Mouse (Mus musculus) midbrain, embryonic 14.5 days (tissue): ENCODE data around the gene Myh7b. TPM values are rescaled to one million over a fixed set of nuclear protein-coding genes. Genes with fewer than 3 reads are reported as not detected.

Experiments used
- ATAC-seq: fragments of 200-750 bp; cut with Nextera tagmentation; 2 replicates; pipeline ENCODE4 v1.8.0; 2017; ENCODE audit warnings: moderate number of reproducible peaks, moderate library complexity; ENCODE audit not compliant: low FRiP score, low TSS enrichment
- DNase-seq: peaks from one replicate; pipeline ENCODE4 v3.0.0-alpha.2; 2015
- H3K27ac ChIP-seq: fragments of 300-500 bp; sonication (generic); replicated peaks from 2 replicates; pipeline ENCODE4 v1.5.1; 2014; ENCODE audit warnings: mild to moderate bottlenecking, low read depth, low read length, moderate library complexity
- H3K27me3 ChIP-seq: fragments of 300-500 bp; sonication (generic); 2 replicates; pipeline ENCODE4 v1.6.1; 2014; ENCODE audit warnings: low read length, control low read depth, mixed read lengths; ENCODE audit not compliant: control insufficient read depth, insufficient read depth
- H3K36me3 ChIP-seq: fragments of 300-500 bp; sonication (generic); 2 replicates; pipeline ENCODE4 v1.6.1; 2014; ENCODE audit warnings: low read length, control low read depth; ENCODE audit not compliant: control insufficient read depth, insufficient read depth
- H3K4me1 ChIP-seq: fragments of 300-500 bp; sonication (generic); 2 replicates; pipeline ENCODE4 v1.6.1; 2014; ENCODE audit warnings: mild to moderate bottlenecking, antibody characterized with exemption, low read length, control low read depth; ENCODE audit not compliant: control insufficient read depth, insufficient read depth
- H3K4me2 ChIP-seq: fragments of 300-500 bp; sonication (generic); 2 replicates; pipeline ENCODE4 v1.6.1; 2014; ENCODE audit warnings: mild to moderate bottlenecking, low read length, moderate library complexity
- H3K4me3 ChIP-seq: fragments of 300-500 bp; sonication (generic); replicated peaks from 2 replicates; pipeline ENCODE4 v1.5.1; 2014; ENCODE audit warnings: low read depth, low read length
- H3K9ac ChIP-seq: fragments of 300-500 bp; sonication (generic); replicated peaks from 2 replicates; pipeline ENCODE4 v1.6.1; 2014; ENCODE audit warnings: mild to moderate bottlenecking, low read length, moderate library complexity
- H3K9me3 ChIP-seq: fragments of 300-500 bp; sonication (generic); 2 replicates; pipeline ENCODE4 v1.6.1; 2016; ENCODE audit warnings: low read length, control low read depth, mixed read lengths; ENCODE audit not compliant: control insufficient read depth
- WGBS: fragments of 180-500 bp; shearing (Covaris S2); extraction: QIAGEN DNeasy Blood & Tissue Kit; methylation state at CpG from one replicate; pipeline ENCODE4 v1.1.7; 2014; 5-methylcytosine and 5-hydroxymethylcytosine counted together
- polyA plus RNA-seq: library from polyadenylated mRNA; unstranded; fragments of >200 nt; fragmentation: Nextera tagmentation; extraction: Ambion mirVana; gene quantifications from 2 replicates; pipeline ENCODE4 v1.2.1, GENCODE M21; 2014

Gene Myh7b
- polyA plus RNA-seq, result 0.64 and 0.77 TPM in 2 replicates

DNA sequence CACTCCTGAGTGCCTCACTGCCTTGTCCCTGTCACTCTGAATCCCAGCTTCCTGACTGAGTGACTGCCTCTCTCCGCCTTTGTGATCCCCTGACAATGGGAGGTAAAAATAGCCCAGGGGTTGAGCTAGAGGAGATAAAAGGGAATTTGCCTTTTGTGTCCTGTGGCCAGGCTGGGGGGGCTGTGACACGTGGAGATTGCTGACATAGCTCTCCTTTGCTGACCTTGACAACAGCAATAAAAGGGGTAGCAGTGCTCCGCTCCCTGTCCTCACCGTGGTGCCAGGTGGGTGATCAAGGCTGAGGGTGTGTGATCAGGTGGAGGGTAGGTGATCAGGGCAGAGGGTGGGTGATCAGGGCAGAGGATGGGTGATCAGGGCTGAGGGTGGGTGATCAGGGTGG lies at the start of gene Myh7b:
Myh7b (plus strand) TSS at position 235 of the 400 bp plus-strand sequence.
- WGBS, result 26% methylated on average over 4 of the region's 4 CpGs
- DNase-seq (no peak), ATAC-seq (no peak)
- H3K36me3 ChIP-seq, result no peaks in the 10 kb centered on the region
- no peak within 1 kb of the TSS for H3K27ac ChIP-seq
- no peak within 1 kb of the TSS for H3K4me2 ChIP-seq
- no peaks in the 10 kb centered on the region for H3K9me3 ChIP-seq
- H3K9ac ChIP-seq, result no peak within 1 kb of the TSS
- H3K4me1 ChIP-seq, result peaks cover 6% of the 10 kb centered on the region
- no peaks in the 10 kb centered on the region for H3K27me3 ChIP-seq
- no peak within 1 kb of the TSS for H3K4me3 ChIP-seq

GRCm38 (mm10) chr2:155562209-155562608 lies 48.8 kb upstream of the Myh7b start:
- DNase-seq (no peak), ATAC-seq (no peak)
- Histone ChIP-seq H3K9ac (no peak overlapping the region), H3K27me3 (no peaks in the 10 kb centered on the region), H3K4me2 (no peak overlapping the region), H3K36me3 (0 out of 2 replicates have a peak, but pooled peaks cover 17% of the 10 kb centered on the region), H3K27ac (no peak overlapping the region), H3K4me3 (no peak overlapping the region), H3K9me3 (no peaks in the 10 kb centered on the region), H3K4me1 (no peaks in the 10 kb centered on the region)
- 45% methylated on average over 1 of the region's 1 CpGs for WGBS

DNA sequence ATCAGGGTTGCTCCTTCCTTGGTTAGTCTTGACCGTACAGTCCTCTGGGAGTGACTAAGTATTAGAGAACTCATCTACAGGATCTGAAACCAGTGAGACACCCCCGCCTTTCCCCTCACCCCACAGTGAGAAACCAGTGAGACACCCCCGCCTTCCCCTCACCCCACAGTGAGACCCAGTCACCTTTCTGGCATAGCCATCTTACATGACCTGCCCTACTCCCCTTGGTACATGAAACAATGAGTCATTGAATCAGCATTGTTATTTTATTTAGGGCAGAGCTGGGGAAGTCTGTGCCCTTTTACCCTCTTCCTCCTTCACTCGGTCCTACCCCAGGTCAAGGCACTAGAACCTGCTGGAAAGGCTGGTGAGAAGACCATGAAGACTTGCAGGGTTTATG lies 48.1 kb upstream of the Myh7b start:
- 85% methylated on average over 4 of the region's 4 CpGs for WGBS

DNA sequence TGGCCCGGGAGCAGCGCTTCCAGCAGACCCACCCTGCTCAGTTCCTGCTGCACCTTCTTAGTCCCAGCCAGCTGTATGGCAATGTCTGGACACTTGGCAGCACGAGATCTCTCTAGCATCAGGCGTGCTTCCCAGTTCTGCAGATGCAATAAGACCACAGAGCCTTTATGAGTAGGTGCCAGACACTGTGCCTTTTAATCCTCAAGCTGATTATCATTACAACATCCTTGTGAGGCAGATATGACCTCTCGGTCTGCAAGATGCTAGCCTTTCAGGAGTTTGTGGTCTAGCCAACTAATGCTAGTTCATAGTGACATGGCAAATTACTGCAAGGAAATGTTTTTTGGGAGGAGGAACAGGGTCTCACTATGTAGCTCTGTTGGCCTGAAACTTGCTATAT lies 43.3 kb upstream of the Myh7b start:
- WGBS, result 86% methylated on average over 5 of the region's 5 CpGs
- Histone ChIP-seq H3K9ac (no peak overlapping the region), H3K27ac (no peak overlapping the region), H3K9me3 (no peaks in the 10 kb centered on the region), H3K4me3 (no peak overlapping the region), H3K4me2 (no peak overlapping the region), H3K27me3 (no peaks in the 10 kb centered on the region), H3K36me3 (0 out of 2 replicates have a peak, but pooled peaks cover 3% of the 10 kb centered on the region), H3K4me1 (no peaks in the 10 kb centered on the region)
- ATAC-seq (no peak), DNase-seq (no peak)

More for the DNA sequence above, 48.1 kb upstream of the Myh7b start:
- no peaks in the 10 kb centered on the region for H3K27me3 ChIP-seq
- H3K4me3 ChIP-seq, result no peak overlapping the region
- DNase-seq (no peak), ATAC-seq (no peak)
- no peaks in the 10 kb centered on the region for H3K9me3 ChIP-seq
- H3K36me3 ChIP-seq, result 0 out of 2 replicates have a peak, but pooled peaks cover 17% of the 10 kb centered on the region
- no peak overlapping the region for H3K4me2 ChIP-seq
- no peak overlapping the region for H3K27ac ChIP-seq
- no peaks in the 10 kb centered on the region for H3K4me1 ChIP-seq
- H3K9ac ChIP-seq, result no peak overlapping the region

DNA sequence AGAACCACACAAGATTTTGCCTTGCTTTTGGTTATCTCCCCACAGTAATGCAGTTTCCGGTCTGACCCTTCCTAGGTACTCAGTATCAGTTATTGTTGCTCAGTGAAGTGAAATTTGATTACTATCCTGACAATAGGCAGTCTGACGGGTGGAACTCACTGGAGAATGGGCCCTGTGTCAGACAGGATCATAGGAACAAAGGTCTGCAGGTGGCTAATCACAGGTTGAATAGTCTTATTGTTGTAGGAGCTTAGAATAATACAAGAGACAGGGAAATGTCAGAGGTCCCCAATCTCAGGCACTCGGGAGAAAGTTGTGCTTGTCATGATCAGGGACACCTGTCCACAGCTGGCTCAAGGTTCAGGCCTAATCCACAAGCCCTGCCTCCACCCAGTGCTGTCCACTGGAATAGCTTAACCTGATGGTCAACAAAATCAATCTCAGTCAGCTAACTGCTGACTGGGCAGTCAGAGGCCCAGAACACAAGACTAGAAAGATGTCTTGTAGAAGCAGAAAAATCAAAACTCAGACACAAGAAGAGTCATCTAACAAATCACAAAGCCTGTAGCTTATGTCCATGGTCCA lies 41.7 kb upstream of the Myh7b start:
- Histone ChIP-seq H3K36me3 (0 out of 2 replicates have a peak, but pooled peaks cover under 1% of the 10 kb centered on the region), H3K4me3 (no peak overlapping the region), H3K4me1 (no peaks in the 10 kb centered on the region), H3K27me3 (no peaks in the 10 kb centered on the region), H3K27ac (no peak overlapping the region), H3K9ac (no peak overlapping the region), H3K4me2 (no peak overlapping the region), H3K9me3 (no peaks in the 10 kb centered on the region)
- 5% methylated on average over 3 of the region's 3 CpGs for WGBS
- DNase-seq (no peak), ATAC-seq (no peak)

GRCm38 (mm10) chr2:155573001-155573400 lies 38.0 kb upstream of the Myh7b start:
- H3K4me2 ChIP-seq, result no peak overlapping the region
- no peaks in the 10 kb centered on the region for H3K27me3 ChIP-seq
- H3K4me3 ChIP-seq, result no peak overlapping the region
- H3K36me3 ChIP-seq, result 0 out of 2 replicates have a peak, but pooled peaks cover 3% of the 10 kb centered on the region
- WGBS, result 93% methylated on average over 9 of the region's 9 CpGs
- no peaks in the 10 kb centered on the region for H3K4me1 ChIP-seq
- H3K9ac ChIP-seq, result no peak overlapping the region
- H3K27ac ChIP-seq, result no peak overlapping the region
- ATAC-seq, result no peak
- DNase-seq, result no peak
- H3K9me3 ChIP-seq, result no peaks in the 10 kb centered on the region

DNA sequence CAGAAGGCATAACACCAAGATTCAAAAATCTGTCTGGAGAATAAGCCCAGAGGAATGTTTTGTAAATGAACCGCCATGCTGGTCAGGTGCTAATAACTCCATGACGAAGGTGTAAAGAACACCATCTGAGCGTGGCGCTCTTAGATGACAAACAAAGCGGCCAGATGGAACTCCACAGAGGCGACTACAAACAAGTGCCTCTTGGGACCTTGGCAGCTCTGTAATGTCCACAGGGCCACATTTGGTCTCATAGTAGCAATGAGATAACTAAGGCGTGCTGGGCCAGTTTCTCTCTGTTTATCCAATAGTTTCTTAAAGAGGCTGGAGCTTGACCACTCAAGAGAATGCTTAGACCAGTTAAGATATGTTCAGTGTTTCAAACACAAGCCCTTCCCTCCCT lies 37.0 kb upstream of the Myh7b start:
- Histone ChIP-seq H3K9me3 (no peaks in the 10 kb centered on the region), H3K27ac (no peak overlapping the region), H3K36me3 (0 out of 2 replicates have a peak, but pooled peaks cover 3% of the 10 kb centered on the region), H3K27me3 (no peaks in the 10 kb centered on the region), H3K4me1 (no peaks in the 10 kb centered on the region), H3K4me2 (no peak overlapping the region), H3K4me3 (no peak overlapping the region), H3K9ac (no peak overlapping the region)
- no peak for ATAC-seq
- 93% methylated on average over 7 of the region's 7 CpGs for WGBS
- DNase-seq, result no peak

GRCm38 (mm10) chr2:155574700-155575099 lies 36.3 kb upstream of the Myh7b start:
- WGBS, result 94% methylated on average over 4 of the region's 4 CpGs

DNA sequence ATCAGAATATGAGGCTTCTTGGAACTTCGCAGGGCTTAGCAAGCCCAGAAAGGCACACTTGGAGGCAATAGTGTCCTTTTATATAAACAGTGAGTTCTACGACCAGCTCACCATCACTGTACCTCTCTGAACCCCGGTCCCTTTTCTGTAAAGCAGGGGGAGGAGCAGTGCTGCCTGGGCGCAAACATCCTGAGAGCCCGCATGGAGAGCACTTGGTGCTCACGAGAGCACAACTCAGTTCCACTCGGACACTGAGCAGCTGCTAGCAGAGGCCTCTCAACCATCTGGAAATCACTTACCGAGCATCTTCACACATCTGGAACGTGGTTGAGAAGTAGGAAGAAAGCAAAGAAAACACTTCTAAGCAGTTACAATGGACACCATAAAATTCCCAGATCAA lies 34.4 kb upstream of the Myh7b start:
- H3K4me3 ChIP-seq, result no peak overlapping the region
- H3K9me3 ChIP-seq, result no peaks in the 10 kb centered on the region
- H3K4me1 ChIP-seq, result no peaks in the 10 kb centered on the region
- no peak overlapping the region for H3K27ac ChIP-seq
- no peaks in the 10 kb centered on the region for H3K27me3 ChIP-seq
- WGBS, result 86% methylated on average over 9 of the region's 9 CpGs
- no peak for DNase-seq
- no peak overlapping the region for H3K9ac ChIP-seq
- H3K36me3 ChIP-seq, result 0 out of 2 replicates have a peak, but pooled peaks cover 3% of the 10 kb centered on the region
- no peak overlapping the region for H3K4me2 ChIP-seq
- no peak for ATAC-seq

More at GRCm38 (mm10) chr2:155574700-155575099, 36.3 kb upstream of the Myh7b start:
- no peak overlapping the region for H3K27ac ChIP-seq
- ATAC-seq (no peak), DNase-seq (no peak)
- no peaks in the 10 kb centered on the region for H3K27me3 ChIP-seq
- H3K9me3 ChIP-seq, result no peaks in the 10 kb centered on the region
- H3K4me1 ChIP-seq, result no peaks in the 10 kb centered on the region
- H3K4me3 ChIP-seq, result no peak overlapping the region
- H3K4me2 ChIP-seq, result no peak overlapping the region
- H3K36me3 ChIP-seq, result 0 out of 2 replicates have a peak, but pooled peaks cover 3% of the 10 kb centered on the region
- no peak overlapping the region for H3K9ac ChIP-seq
